Mouse (Mus musculus): ENCODE results near the gene Arhgap24. TPM values are rescaled to one million over a fixed set of nuclear protein-coding genes. Genes with fewer than 3 reads are reported as not detected.

Arhgap24 gene
- polyA plus RNA-seq, 1 experiment from 2014 or later: 10.0 TPM

- WGBS: 89% methylated on average over 2 of the region's 2 CpGs
- DNase-seq (ENCODE audit: low spot score): no peak
- H3K27me3 ChIP-seq (ENCODE audit: control insufficient read depth, insufficient read depth, low read length): no peaks in the 10 kb centered on the region
Measured at GRCm38 (mm10) chr5:102889163-102889488, 407.9 kb downstream of the Arhgap24 start.

GRCm38 (mm10) chr5:102892226-102892625 lies 411.0 kb downstream of the Arhgap24 start:
- no peaks in the 10 kb centered on the region for H3K27me3 ChIP-seq (ENCODE audit: control insufficient read depth, insufficient read depth, low read length)
- H3K4me2 ChIP-seq (ENCODE audit: low read depth, low read length): no peak overlapping the region
- no peaks in the 10 kb centered on the region for H3K9me3 ChIP-seq (replicated peaks; ENCODE audit: control insufficient read depth, low read length)
- no peaks in the 10 kb centered on the region for H3K36me3 ChIP-seq (replicated peaks; ENCODE audit: control insufficient read depth, insufficient read depth, low read depth, low read length)
- no peaks in the 10 kb centered on the region for H3K4me1 ChIP-seq (ENCODE audit: control insufficient read depth, insufficient read depth, low read length)
- WGBS: 93% methylated on average over 11 of the region's 11 CpGs
- H3K27ac ChIP-seq (replicated peaks; ENCODE audit: low read depth, low read length): no peak overlapping the region
- H3K9ac ChIP-seq (replicated peaks; ENCODE audit: low read length): no peak overlapping the region
- H3K4me3 ChIP-seq (ENCODE audit: low read depth, low read length): no peak overlapping the region
- DNase-seq (ENCODE audit: low spot score) (no peak), ATAC-seq (replicated peaks; ENCODE audit: insufficient number of reproducible peaks, low FRiP score, low TSS enrichment, low read depth) (no peak)

More at GRCm38 (mm10) chr5:102889163-102889488, 407.9 kb downstream of the Arhgap24 start:
- H3K27ac ChIP-seq (replicated peaks; ENCODE audit: low read depth, low read length): no peak overlapping the region
- no peaks in the 10 kb centered on the region for H3K36me3 ChIP-seq (replicated peaks; ENCODE audit: control insufficient read depth, insufficient read depth, low read depth, low read length)
- H3K4me3 ChIP-seq (ENCODE audit: low read depth, low read length): no peak overlapping the region
- H3K4me2 ChIP-seq (ENCODE audit: low read depth, low read length): no peak overlapping the region
- no peaks in the 10 kb centered on the region for H3K9me3 ChIP-seq (replicated peaks; ENCODE audit: control insufficient read depth, low read length)
- no peak for ATAC-seq (replicated peaks; ENCODE audit: insufficient number of reproducible peaks, low FRiP score, low TSS enrichment, low read depth)
- H3K4me1 ChIP-seq (ENCODE audit: control insufficient read depth, insufficient read depth, low read length): no peaks in the 10 kb centered on the region
- no peak overlapping the region for H3K9ac ChIP-seq (replicated peaks; ENCODE audit: low read length)

GRCm38 (mm10) chr5:102898301-102898700 lies 417.1 kb downstream of the Arhgap24 start:
- Histone ChIP-seq H3K27ac (replicated peaks; ENCODE audit: low read depth, low read length) (no peak overlapping the region), H3K4me3 (ENCODE audit: low read depth, low read length) (no peak overlapping the region), H3K4me1 (ENCODE audit: control insufficient read depth, insufficient read depth, low read length) (no peaks in the 10 kb centered on the region), H3K27me3 (ENCODE audit: control insufficient read depth, insufficient read depth, low read length) (no peaks in the 10 kb centered on the region), H3K4me2 (ENCODE audit: low read depth, low read length) (no peak overlapping the region), H3K9me3 (replicated peaks; ENCODE audit: control insufficient read depth, low read length) (no peaks in the 10 kb centered on the region), H3K36me3 (replicated peaks; ENCODE audit: control insufficient read depth, insufficient read depth, low read depth, low read length) (no peaks in the 10 kb centered on the region), H3K9ac (replicated peaks; ENCODE audit: low read length) (no peak overlapping the region)
- WGBS: 95% methylated on average over 4 of the region's 4 CpGs
- ATAC-seq (replicated peaks; ENCODE audit: insufficient number of reproducible peaks, low FRiP score, low TSS enrichment, low read depth) (no peak), DNase-seq (ENCODE audit: low spot score) (no peak)

- H3K9me3 ChIP-seq (replicated peaks; ENCODE audit: control insufficient read depth, low read length): no peaks in the 10 kb centered on the region
- H3K4me3 ChIP-seq (ENCODE audit: low read depth, low read length): no peak overlapping the region
- no peak overlapping the region for H3K27ac ChIP-seq (replicated peaks; ENCODE audit: low read depth, low read length)
- no peaks in the 10 kb centered on the region for H3K27me3 ChIP-seq (ENCODE audit: control insufficient read depth, insufficient read depth, low read length)
- H3K9ac ChIP-seq (replicated peaks; ENCODE audit: low read length): no peak overlapping the region
- no peaks in the 10 kb centered on the region for H3K4me1 ChIP-seq (ENCODE audit: control insufficient read depth, insufficient read depth, low read length)
- ATAC-seq (replicated peaks; ENCODE audit: insufficient number of reproducible peaks, low FRiP score, low TSS enrichment, low read depth): no peak
- H3K36me3 ChIP-seq (replicated peaks; ENCODE audit: control insufficient read depth, insufficient read depth, low read depth, low read length): no peaks in the 10 kb centered on the region
- DNase-seq (ENCODE audit: low spot score): no peak
- H3K4me2 ChIP-seq (ENCODE audit: low read depth, low read length): no peak overlapping the region
- 80% methylated on average over 6 of the region's 6 CpGs for WGBS
Measured at GRCm38 (mm10) chr5:102899680-102900215, 418.6 kb downstream of the Arhgap24 start.

GRCm38 (mm10) chr5:102901176-102901575 lies 420.0 kb downstream of the Arhgap24 start:
- Histone ChIP-seq H3K27ac (replicated peaks; ENCODE audit: low read depth, low read length) (no peak overlapping the region), H3K4me1 (ENCODE audit: control insufficient read depth, insufficient read depth, low read length) (no peaks in the 10 kb centered on the region), H3K36me3 (replicated peaks; ENCODE audit: control insufficient read depth, insufficient read depth, low read depth, low read length) (no peaks in the 10 kb centered on the region), H3K9ac (replicated peaks; ENCODE audit: low read length) (no peak overlapping the region), H3K4me2 (ENCODE audit: low read depth, low read length) (no peak overlapping the region), H3K4me3 (ENCODE audit: low read depth, low read length) (no peak overlapping the region), H3K9me3 (replicated peaks; ENCODE audit: control insufficient read depth, low read length) (no peaks in the 10 kb centered on the region), H3K27me3 (ENCODE audit: control insufficient read depth, insufficient read depth, low read length) (no peaks in the 10 kb centered on the region)
- ATAC-seq (replicated peaks; ENCODE audit: insufficient number of reproducible peaks, low FRiP score, low TSS enrichment, low read depth): no peak
- DNase-seq (ENCODE audit: low spot score): no peak
- WGBS: 82% methylated on average over 5 of the region's 5 CpGs

GRCm38 (mm10) chr5:102903487-102903886 lies 422.3 kb downstream of the Arhgap24 start:
- WGBS: 91% methylated on average over 9 of the region's 9 CpGs
- Histone ChIP-seq H3K4me1 (ENCODE audit: control insufficient read depth, insufficient read depth, low read length) (no peaks in the 10 kb centered on the region), H3K9me3 (replicated peaks; ENCODE audit: control insufficient read depth, low read length) (no peaks in the 10 kb centered on the region), H3K9ac (replicated peaks; ENCODE audit: low read length) (no peak overlapping the region), H3K4me3 (ENCODE audit: low read depth, low read length) (no peak overlapping the region), H3K27ac (replicated peaks; ENCODE audit: low read depth, low read length) (no peak overlapping the region), H3K4me2 (ENCODE audit: low read depth, low read length) (no peak overlapping the region), H3K36me3 (replicated peaks; ENCODE audit: control insufficient read depth, insufficient read depth, low read depth, low read length) (no peaks in the 10 kb centered on the region), H3K27me3 (ENCODE audit: control insufficient read depth, insufficient read depth, low read length) (no peaks in the 10 kb centered on the region)
- ATAC-seq (replicated peaks; ENCODE audit: insufficient number of reproducible peaks, low FRiP score, low TSS enrichment, low read depth): no peak
- no peak for DNase-seq (ENCODE audit: low spot score)

GRCm38 (mm10) chr5:102904066-102904465 lies 422.9 kb downstream of the Arhgap24 start:
- Histone ChIP-seq H3K4me2 (ENCODE audit: low read depth, low read length) (no peak overlapping the region), H3K27ac (replicated peaks; ENCODE audit: low read depth, low read length) (no peak overlapping the region), H3K4me1 (ENCODE audit: control insufficient read depth, insufficient read depth, low read length) (no peaks in the 10 kb centered on the region), H3K9me3 (replicated peaks; ENCODE audit: control insufficient read depth, low read length) (no peaks in the 10 kb centered on the region), H3K9ac (replicated peaks; ENCODE audit: low read length) (no peak overlapping the region), H3K4me3 (ENCODE audit: low read depth, low read length) (no peak overlapping the region), H3K36me3 (replicated peaks; ENCODE audit: control insufficient read depth, insufficient read depth, low read depth, low read length) (no peaks in the 10 kb centered on the region), H3K27me3 (ENCODE audit: control insufficient read depth, insufficient read depth, low read length) (no peaks in the 10 kb centered on the region)
- DNase-seq (ENCODE audit: low spot score) (no peak), ATAC-seq (replicated peaks; ENCODE audit: insufficient number of reproducible peaks, low FRiP score, low TSS enrichment, low read depth) (no peak)
- 83% methylated on average over 12 of the region's 12 CpGs for WGBS

GRCm38 (mm10) chr5:102905441-102906211 lies 424.4 kb downstream of the Arhgap24 start:
- DNase-seq (ENCODE audit: low spot score) (no peak), ATAC-seq (replicated peaks; ENCODE audit: insufficient number of reproducible peaks, low FRiP score, low TSS enrichment, low read depth) (no peak)
- Histone ChIP-seq H3K36me3 (replicated peaks; ENCODE audit: control insufficient read depth, insufficient read depth, low read depth, low read length) (no peaks in the 10 kb centered on the region), H3K4me2 (ENCODE audit: low read depth, low read length) (no peak overlapping the region), H3K4me1 (ENCODE audit: control insufficient read depth, insufficient read depth, low read length) (no peaks in the 10 kb centered on the region), H3K4me3 (ENCODE audit: low read depth, low read length) (no peak overlapping the region), H3K27me3 (ENCODE audit: control insufficient read depth, insufficient read depth, low read length) (no peaks in the 10 kb centered on the region), H3K27ac (replicated peaks; ENCODE audit: low read depth, low read length) (no peak overlapping the region), H3K9me3 (replicated peaks; ENCODE audit: control insufficient read depth, low read length) (no peaks in the 10 kb centered on the region), H3K9ac (replicated peaks; ENCODE audit: low read length) (no peak overlapping the region)
- WGBS: 65% methylated on average over 13 of the region's 13 CpGs

Measured in embryonic facial prominence, embryonic 11.5 days (tissue).